Mouse (Mus musculus) limb, embryonic 12.5 days (tissue): Measurements from ENCODE around the gene Zbtb40. TPM values are rescaled to one million over a fixed set of nuclear protein-coding genes. Genes with fewer than 3 reads are reported as not detected.

Experiments used
- ATAC-seq: fragments of 200-750 bp; cut with Nextera tagmentation; 2 replicates; pipeline ENCODE4 v1.8.0; 2017; ENCODE audit warnings: low read depth, moderate TSS enrichment; ENCODE audit not compliant: insufficient number of reproducible peaks, insufficient read depth, low FRiP score, low TSS enrichment
- H3K27ac ChIP-seq: fragments of 300-500 bp; sonication (generic); 2 replicates; pipeline ENCODE4 v1.5.1; 2016; ENCODE audit warnings: mild to moderate bottlenecking, moderate library complexity
- H3K27me3 ChIP-seq: fragments of 300-500 bp; sonication (generic); 2 replicates; pipeline ENCODE4 v1.6.1; 2016; ENCODE audit warnings: mild to moderate bottlenecking, moderate library complexity
- H3K36me3 ChIP-seq: fragments of 300-500 bp; sonication (generic); 2 replicates; pipeline ENCODE4 v1.6.1; 2016; ENCODE audit warnings: mild to moderate bottlenecking, moderate library complexity
- H3K4me1 ChIP-seq: fragments of 300-500 bp; sonication (generic); replicated peaks from 2 replicates; pipeline ENCODE4 v1.6.1; 2016
- H3K4me2 ChIP-seq: fragments of 300-500 bp; sonication (generic); 2 replicates; pipeline ENCODE4 v1.6.1; 2016; ENCODE audit warnings: mild to moderate bottlenecking, moderate library complexity
- H3K4me3 ChIP-seq: fragments of 300-500 bp; sonication (generic); replicated peaks from 2 replicates; pipeline ENCODE4 v1.5.1; 2016; ENCODE audit warnings: mild to moderate bottlenecking
- H3K9ac ChIP-seq: fragments of 300-500 bp; sonication (generic); replicated peaks from 2 replicates; pipeline ENCODE4 v1.6.1; 2016; ENCODE audit warnings: mild to moderate bottlenecking, moderate library complexity
- H3K9me3 ChIP-seq: fragments of 300-500 bp; sonication (generic); 2 replicates; pipeline ENCODE4 v1.6.1; 2016; ENCODE audit warnings: mild to moderate bottlenecking, moderate library complexity
- WGBS: fragments of 180-500 bp; shearing (Covaris S2); methylation state at CpG from one replicate; pipeline ENCODE4 v1.1.7; 2016; 5-methylcytosine and 5-hydroxymethylcytosine counted together
- polyA plus RNA-seq: library from polyadenylated mRNA; unstranded; fragments of >200 nt; fragmentation: Nextera tagmentation; extraction: Ambion mirVana; gene quantifications from 2 replicates; pipeline ENCODE4 v1.2.1, GENCODE M21; 2016

Gene Zbtb40
- polyA plus RNA-seq, 1 experiment from 2014 or later = 6.1 TPM

DNA sequence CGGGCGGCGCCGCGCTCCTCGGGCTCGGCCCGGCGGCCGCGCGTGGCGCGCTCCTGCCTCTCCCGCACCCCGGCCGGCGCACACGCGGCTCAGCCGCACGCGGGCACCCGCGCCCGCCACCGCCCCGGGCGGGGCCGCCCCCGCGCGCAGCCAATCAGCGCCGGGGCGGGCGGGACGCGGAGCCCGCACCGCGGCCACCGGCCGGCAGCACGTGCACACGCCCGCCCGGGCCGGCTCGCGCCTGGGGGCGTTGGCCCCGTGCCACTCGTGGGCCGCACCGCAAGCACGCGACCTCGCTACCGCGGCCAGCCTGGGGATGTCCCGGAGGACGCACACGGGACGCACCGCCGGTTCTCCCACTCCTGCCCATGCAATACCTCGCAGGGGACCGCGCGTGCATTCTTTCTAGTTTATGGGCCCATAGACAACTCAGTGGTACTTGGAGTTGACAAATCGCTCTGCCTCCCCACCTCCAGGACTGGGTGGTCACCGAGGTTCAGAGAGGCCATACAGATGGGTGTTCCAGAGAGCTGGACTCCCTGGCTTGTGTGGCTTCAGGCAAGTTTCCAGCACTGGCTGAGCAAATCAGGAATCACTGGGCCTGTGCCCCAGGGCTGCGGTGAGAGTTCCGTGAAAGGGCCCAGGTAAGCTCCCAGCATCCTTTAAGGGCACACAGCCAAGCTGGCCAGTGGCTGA lies 91.7 kb downstream of the Zbtb40 start, which contains the start of gene Epha8:
TSS of gene Epha8 (minus strand) at position 66 of the 696 bp plus-strand sequence.
- no peak for ATAC-seq
- Histone ChIP-seq H3K9ac (peak within 1 kb of the TSS; percentile 45; the same call in 1 of the 2 replicates), H3K4me3 (peak within 1 kb of the TSS; percentile 47), H3K36me3 (no peaks in the 10 kb centered on the region), H3K9me3 (no peaks in the 10 kb centered on the region), H3K27me3 (peaks cover 93% of the 10 kb centered on the region), H3K4me1 (peaks cover 27% of the 10 kb centered on the region), H3K4me2 (peak within 1 kb of the TSS; percentile 87), H3K27ac (no peak within 1 kb of the TSS)
- 1% methylated on average over 71 of the region's 75 CpGs for WGBS

DNA sequence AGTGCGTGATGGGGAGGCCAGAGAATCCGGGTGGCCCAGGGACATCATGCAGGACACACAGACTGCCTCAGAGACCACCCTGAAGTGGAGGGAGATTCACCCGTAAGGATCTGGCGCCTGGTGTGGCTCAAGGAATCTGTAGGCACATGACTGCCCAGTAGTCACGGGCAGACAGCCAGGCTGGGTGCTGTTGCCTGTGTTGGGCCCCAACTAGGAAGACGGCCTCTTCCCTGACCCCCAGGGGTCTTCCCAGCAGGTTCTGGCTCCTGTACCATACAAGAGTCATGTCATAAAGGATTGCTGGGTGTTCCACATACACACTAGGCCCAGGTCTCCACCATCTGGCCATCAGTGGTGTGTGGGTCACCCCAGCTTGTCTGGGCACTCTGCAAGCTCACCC lies 94.0 kb downstream of the Zbtb40 start:
- Histone ChIP-seq H3K4me3 (no peak overlapping the region), H3K9me3 (no peaks in the 10 kb centered on the region), H3K36me3 (no peaks in the 10 kb centered on the region), H3K4me1 (peaks cover 24% of the 10 kb centered on the region), H3K27ac (no peak overlapping the region), H3K9ac (no peak overlapping the region), H3K4me2 (no peak overlapping the region), H3K27me3 (peaks cover 87% of the 10 kb centered on the region)
- no peak for ATAC-seq
- 71% methylated on average over 6 of the region's 6 CpGs for WGBS

- H3K4me1 ChIP-seq = peaks cover 27% of the 10 kb centered on the region
- no peak for ATAC-seq
- H3K4me2 ChIP-seq = no peak overlapping the region
- 0 out of 2 replicates have a peak overlapping the region, but pooled peaks have one; percentile 4 for H3K27ac ChIP-seq
- H3K36me3 ChIP-seq = no peaks in the 10 kb centered on the region
- no peaks in the 10 kb centered on the region for H3K9me3 ChIP-seq
- 20% methylated on average over 10 of the region's 10 CpGs for WGBS
- H3K9ac ChIP-seq = peak overlapping the region; percentile 31; the same call in 1 of the 2 replicates
- H3K4me3 ChIP-seq = no peak overlapping the region
- H3K27me3 ChIP-seq = peaks cover 53% of the 10 kb centered on the region
These were observed 99.2 kb downstream of the Zbtb40 start for GRCm38 (mm10) chr4:136949266-136949989.

- no peak overlapping the region for H3K27ac ChIP-seq
- H3K4me2 ChIP-seq = no peak overlapping the region
- WGBS = 54% methylated on average over 17 of the region's 17 CpGs
- H3K9ac ChIP-seq = no peak overlapping the region
- no peak overlapping the region for H3K4me3 ChIP-seq
- H3K9me3 ChIP-seq = no peaks in the 10 kb centered on the region
- H3K27me3 ChIP-seq = peaks cover 59% of the 10 kb centered on the region
- H3K4me1 ChIP-seq = peaks cover 32% of the 10 kb centered on the region
- ATAC-seq = no peak
- no peaks in the 10 kb centered on the region for H3K36me3 ChIP-seq
These were observed 103.2 kb downstream of the Zbtb40 start for GRCm38 (mm10) chr4:136945397-136945796.

DNA sequence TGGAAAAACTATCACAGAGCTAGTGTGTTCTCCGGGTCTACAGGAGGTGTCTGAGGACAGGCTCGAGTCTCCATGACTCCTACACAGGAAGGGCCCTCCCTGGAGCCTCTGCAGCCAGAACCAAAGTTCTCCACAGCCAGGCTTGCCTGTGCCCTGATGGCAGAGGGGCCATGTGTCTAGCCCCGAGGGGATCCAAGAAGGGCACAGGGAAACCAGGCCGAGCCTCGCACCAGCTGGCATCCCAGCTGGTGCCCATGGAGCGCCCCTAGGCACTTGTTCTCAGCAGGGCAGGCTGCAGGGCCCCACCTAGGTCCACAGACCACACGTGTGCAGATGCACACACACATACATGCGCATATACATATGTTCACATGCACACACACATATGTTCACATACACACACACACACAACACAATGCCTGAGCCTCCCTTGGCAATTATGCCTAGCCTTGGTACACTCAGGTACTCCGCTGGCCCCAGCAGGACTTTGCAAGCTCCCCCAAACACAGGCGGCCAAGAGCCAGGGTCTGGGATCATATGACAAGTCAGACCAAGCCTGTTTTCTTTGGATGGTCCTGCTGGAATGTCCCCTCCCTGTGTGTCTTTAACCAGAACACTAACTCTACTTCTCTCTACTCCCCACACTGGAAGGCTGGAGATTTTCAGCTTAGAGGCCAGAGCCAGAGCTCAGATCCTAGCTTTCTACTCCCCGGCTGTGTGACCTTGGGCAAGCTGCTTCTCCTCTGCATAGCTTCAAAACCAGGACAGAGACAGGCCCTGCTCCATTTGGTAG lies 103.8 kb downstream of the Zbtb40 start:
- Histone ChIP-seq H3K27ac (no peak overlapping the region), H3K9ac (no peak overlapping the region), H3K36me3 (no peaks in the 10 kb centered on the region), H3K4me2 (no peak overlapping the region), H3K4me1 (peaks cover 26% of the 10 kb centered on the region), H3K4me3 (no peak overlapping the region), H3K27me3 (peaks cover 59% of the 10 kb centered on the region), H3K9me3 (no peaks in the 10 kb centered on the region)
- WGBS = 70% methylated on average over 11 of the region's 11 CpGs
- ATAC-seq = no peak

DNA sequence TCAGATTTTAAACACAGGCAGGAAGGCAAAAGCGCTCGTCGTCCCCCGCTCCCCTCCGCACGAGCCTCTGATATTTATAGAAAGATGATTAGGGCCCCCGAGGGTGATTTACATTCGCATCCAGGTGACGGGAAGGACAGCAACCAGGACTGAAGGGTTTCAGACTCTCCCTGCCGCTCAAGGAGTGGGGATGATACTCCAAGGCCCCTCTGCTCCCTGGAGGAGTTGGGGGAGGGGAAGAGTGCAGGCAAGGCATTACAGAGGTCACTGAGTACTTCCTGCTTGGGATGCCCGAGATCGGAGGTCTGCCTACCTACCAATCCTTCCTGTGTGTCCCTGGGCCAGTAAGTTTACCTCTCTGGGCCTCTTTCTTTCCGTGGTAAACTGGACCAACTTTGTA lies 105.4 kb downstream of the Zbtb40 start:
- ATAC-seq = no peak
- Histone ChIP-seq H3K4me2 (no peak overlapping the region), H3K27ac (no peak overlapping the region), H3K9ac (no peak overlapping the region), H3K36me3 (no peaks in the 10 kb centered on the region), H3K4me1 (peaks cover 18% of the 10 kb centered on the region), H3K4me3 (no peak overlapping the region), H3K27me3 (peaks cover 61% of the 10 kb centered on the region), H3K9me3 (no peaks in the 10 kb centered on the region)
- 10% methylated on average over 13 of the region's 13 CpGs for WGBS

- Histone ChIP-seq H3K36me3 (no peaks in the 10 kb centered on the region), H3K27me3 (peaks cover 57% of the 10 kb centered on the region), H3K4me2 (no peak overlapping the region), H3K9me3 (no peaks in the 10 kb centered on the region), H3K9ac (no peak overlapping the region), H3K27ac (no peak overlapping the region), H3K4me3 (no peak overlapping the region), H3K4me1 (peaks cover 18% of the 10 kb centered on the region)
- no peak for ATAC-seq
- 21% methylated on average over 18 of the region's 18 CpGs for WGBS
These were observed 105.8 kb downstream of the Zbtb40 start for GRCm38 (mm10) chr4:136942761-136943160.

DNA sequence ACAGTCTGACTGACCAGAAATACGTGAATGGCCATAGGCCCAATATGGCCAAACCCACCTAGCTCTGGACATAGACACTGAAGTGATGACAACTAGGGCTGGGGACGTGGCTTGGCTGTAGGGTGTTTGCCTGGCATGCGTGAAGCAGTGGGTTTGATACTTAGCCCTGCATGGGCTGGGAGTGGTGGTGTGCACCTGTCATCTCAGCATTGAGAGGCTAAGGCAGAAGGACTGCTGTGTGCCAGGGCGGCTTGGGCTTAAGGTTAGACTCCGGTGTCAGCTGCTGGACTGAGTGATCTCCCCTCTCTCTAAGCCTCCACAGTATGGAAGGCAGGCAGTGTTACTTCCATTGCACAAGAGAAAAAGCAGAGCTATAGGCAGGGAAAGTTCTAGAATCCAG lies 110.7 kb downstream of the Zbtb40 start:
- no peak for ATAC-seq
- H3K4me3 ChIP-seq = no peak overlapping the region
- H3K4me1 ChIP-seq = peaks cover 4% of the 10 kb centered on the region
- peaks cover 47% of the 10 kb centered on the region for H3K27me3 ChIP-seq
- H3K36me3 ChIP-seq = no peaks in the 10 kb centered on the region
- H3K9me3 ChIP-seq = no peaks in the 10 kb centered on the region
- whole genome bisulfite sequencing = 86% methylated on average over 5 of the region's 5 CpGs
- no peak overlapping the region for H3K9ac ChIP-seq
- no peak overlapping the region for H3K27ac ChIP-seq
- no peak overlapping the region for H3K4me2 ChIP-seq

GRCm38 (mm10) chr4:136937344-136937743 lies 111.3 kb downstream of the Zbtb40 start:
- Histone ChIP-seq H3K9me3 (no peaks in the 10 kb centered on the region), H3K4me3 (no peak overlapping the region), H3K27ac (no peak overlapping the region), H3K4me1 (no peaks in the 10 kb centered on the region; the same call in 1 of the 2 replicates), H3K36me3 (no peaks in the 10 kb centered on the region), H3K27me3 (peaks cover 42% of the 10 kb centered on the region), H3K9ac (no peak overlapping the region), H3K4me2 (no peak overlapping the region)
- no peak for ATAC-seq
- WGBS = 66% methylated on average over 4 of the region's 4 CpGs

DNA sequence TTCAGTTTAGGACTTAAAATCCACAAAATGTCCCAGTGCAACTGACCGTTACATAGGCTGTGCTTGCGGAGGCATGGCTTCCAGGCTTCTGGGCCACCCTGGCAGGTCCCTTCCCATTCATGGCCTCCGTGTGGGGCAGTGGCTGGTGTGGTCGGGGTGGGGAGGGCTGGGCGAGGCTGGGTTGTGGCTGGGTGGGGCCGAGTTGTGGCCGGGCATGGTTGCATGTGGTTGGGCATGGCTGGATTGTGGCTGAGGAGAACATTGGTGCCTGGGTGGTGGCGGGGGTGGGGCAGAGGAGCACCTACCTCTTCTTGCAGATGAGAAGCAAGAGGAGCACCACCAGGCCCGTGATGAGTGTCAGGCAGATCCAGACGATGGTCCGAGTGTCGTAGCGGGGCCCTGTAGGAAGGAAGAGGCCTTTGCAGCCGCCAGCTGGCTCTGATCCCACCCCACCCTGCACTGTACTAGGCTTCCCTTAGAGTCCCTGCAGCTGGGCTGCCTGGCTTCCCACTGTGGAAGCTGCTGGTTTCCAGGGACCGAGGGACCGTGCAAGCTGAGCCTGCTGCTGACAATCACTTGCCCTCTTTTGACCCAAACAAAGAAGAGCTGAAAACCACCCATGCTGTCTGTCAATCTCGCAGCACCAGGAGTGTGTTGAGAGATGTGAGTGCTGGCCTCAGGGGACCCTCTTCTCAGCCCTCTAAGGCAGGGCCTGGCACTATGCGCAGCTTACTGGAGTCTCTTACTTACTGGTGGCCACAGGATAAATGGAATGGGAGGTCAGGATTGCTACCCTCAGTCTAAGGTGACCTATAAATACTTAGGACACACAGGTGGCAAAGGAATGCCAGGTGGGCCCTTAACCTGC lies 113.6 kb downstream of the Zbtb40 start:
- Histone ChIP-seq H3K4me2 (no peak overlapping the region), H3K9ac (no peak overlapping the region), H3K36me3 (no peaks in the 10 kb centered on the region), H3K27me3 (peaks cover 29% of the 10 kb centered on the region; the same call in 1 of the 2 replicates), H3K4me3 (no peak overlapping the region), H3K27ac (no peak overlapping the region), H3K9me3 (no peaks in the 10 kb centered on the region), H3K4me1 (no peaks in the 10 kb centered on the region; the same call in 1 of the 2 replicates)
- no peak for ATAC-seq
- 63% methylated on average over 18 of the region's 18 CpGs for WGBS
